Mouse (Mus musculus) left cerebral cortex, postnatal 25 days (tissue): ENCODE results near the gene Dag1. TPM values are rescaled to one million over a fixed set of nuclear protein-coding genes. Genes with fewer than 3 reads are reported as not detected.
"Not testable (repeated sequence)": the region's sequence is repeated elsewhere in the genome, so short reads cannot be mapped to it uniquely, and the experiment has no call there.

Source experiments
- DNase-seq, 2 experiments: peaks; one replicate each; pipeline ENCODE4 v3.0.0; 2022; ENCODE audit warnings: low spot score in 2 of 2, mixed read lengths in 1 of 2
- intact Hi-C: fragments of 180-260 bp; cut with DNase I; formaldehyde crosslinking; loops from one replicate; pipeline ENCODE4 v1.15.1; 2025
- total RNA-seq, 2 experiments: library from RNA; stranded (reverse); gene quantifications; 2 replicates each; pipeline ENCODE4 v1.2.3; 2021

Dag1 gene
- total RNA-seq, 2 experiments from 2014 or later = 94.7 to 97.9 TPM

- intact Hi-C loops = no loop called here
- no peak for DNase-seq
Measured at GRCm38 (mm10) chr9:108196920-108197677, 66.7 kb downstream of the Dag1 start.

DNA sequence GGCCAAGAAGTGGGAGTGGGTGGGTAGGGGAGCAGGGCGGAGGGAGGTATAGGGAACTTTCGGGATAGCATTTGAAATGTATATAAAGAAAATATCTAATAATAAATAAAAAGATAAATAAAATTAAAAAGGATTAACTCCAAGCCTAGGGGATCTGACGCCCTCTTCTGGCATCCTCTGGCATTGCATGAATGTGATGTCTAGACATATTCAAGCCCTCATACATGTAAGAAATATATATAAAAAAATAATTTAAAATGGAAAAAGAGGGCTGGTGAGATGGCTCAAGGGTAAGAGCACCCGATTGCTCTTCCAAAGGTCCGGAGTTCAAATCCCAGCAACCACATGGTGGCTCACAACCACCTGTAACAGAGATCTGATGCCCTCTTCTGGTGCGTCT, 67.5 kb downstream of the Dag1 start:
- intact Hi-C loops, DNase-seq: not testable (repeated sequence)

GRCm38 (mm10) chr9:108189787-108190679, 73.7 kb downstream of the Dag1 start, which contains the start of gene Bsn:
TSS of gene Bsn (minus strand) at chr9:108190384.
- intact Hi-C loops = loop anchor here (2.0 kb wide), 1 partner anchor 53 kb away; no protein-coding TSS in a partner anchor
- DNase-seq = peak; percentile 81 to 82

DNA sequence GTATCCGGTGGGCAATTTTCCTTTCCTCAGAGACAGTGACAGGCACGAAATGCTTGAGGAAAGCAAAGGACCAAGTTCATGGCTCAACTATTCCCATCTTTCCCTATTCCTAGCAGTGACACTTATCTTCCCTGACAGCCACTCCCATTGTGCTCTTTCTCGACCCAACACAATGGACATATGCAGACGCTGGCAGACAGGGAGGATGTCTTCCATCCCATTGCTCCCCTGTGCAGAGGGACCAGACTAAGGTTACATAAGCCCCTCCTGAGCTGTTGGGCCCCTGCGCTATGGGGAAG, 74.3 kb downstream of the Dag1 start:
- intact Hi-C loops = loop anchor here (2.0 kb wide), 1 partner anchor 53 kb away; no protein-coding TSS in a partner anchor
- DNase-seq = no peak

DNA sequence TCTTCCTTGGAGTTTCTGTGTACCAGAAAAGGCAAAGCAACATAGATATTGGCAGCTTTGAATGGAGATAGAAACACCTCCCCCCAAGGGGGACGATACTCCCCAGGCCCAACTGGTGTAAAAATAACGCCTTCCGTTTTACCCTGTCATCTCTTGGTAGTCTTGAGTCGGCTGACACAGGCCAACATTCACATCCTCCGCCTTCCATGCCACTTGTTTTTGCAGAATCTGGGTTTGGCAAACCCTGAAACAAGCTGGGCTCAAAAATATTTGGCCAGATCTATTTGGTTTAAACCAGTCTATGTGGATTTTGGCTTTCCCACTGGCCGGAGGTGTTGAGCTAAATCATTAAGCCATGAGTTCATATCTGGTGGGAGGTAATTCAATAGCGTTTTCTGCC, 74.7 kb downstream of the Dag1 start:
- no peak for DNase-seq
- intact Hi-C loops = loop anchor here (2.0 kb wide), 1 partner anchor 52 kb away; no protein-coding TSS in a partner anchor

- DNase-seq = no peak
- intact Hi-C loops = loop anchor here (2.0 kb wide), 1 partner anchor 52 kb away; no protein-coding TSS in a partner anchor
Measured at GRCm38 (mm10) chr9:108188511-108188910, 75.2 kb downstream of the Dag1 start.

GRCm38 (mm10) chr9:108187616-108188015, 76.1 kb downstream of the Dag1 start:
- peak in 1 of 2 experiments; percentile 79 for DNase-seq
- intact Hi-C loops = loop anchor here (2.0 kb wide), 1 partner anchor 51 kb away; no protein-coding TSS in a partner anchor

DNA sequence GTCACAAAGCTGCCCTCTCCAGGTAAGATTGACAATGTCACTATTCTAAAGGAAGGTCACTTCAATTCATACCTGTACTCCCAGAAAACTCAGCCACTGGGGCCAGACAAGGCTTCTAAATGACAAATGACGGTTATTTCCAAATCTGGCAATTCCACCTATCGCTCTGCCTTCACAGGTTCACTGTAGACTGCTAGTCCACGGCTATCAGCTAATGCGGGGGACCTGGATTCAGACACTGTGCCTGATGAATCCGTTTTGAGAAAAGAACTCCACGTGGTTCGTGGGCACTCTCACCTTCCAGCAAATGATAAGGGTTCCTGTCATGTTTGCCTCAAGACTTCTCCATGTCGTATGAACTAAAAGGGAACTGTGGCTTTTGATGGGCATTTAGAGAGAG, 78.0 kb downstream of the Dag1 start:
- intact Hi-C loops = no loop called here
- DNase-seq = no peak

GRCm38 (mm10) chr9:108183531-108183994, 80.2 kb downstream of the Dag1 start:
- no peak for DNase-seq

GRCm38 (mm10) chr9:108182806-108183506, 80.8 kb downstream of the Dag1 start:
- intact Hi-C loops = no loop called here

More at GRCm38 (mm10) chr9:108183531-108183994, 80.2 kb downstream of the Dag1 start:
- intact Hi-C loops = no loop called here

GRCm38 (mm10) chr9:108178391-108178790, 85.4 kb downstream of the Dag1 start:
- intact Hi-C loops = no loop called here
- DNase-seq = no peak

More at GRCm38 (mm10) chr9:108182806-108183506, 80.8 kb downstream of the Dag1 start:
- DNase-seq = no peak

DNA sequence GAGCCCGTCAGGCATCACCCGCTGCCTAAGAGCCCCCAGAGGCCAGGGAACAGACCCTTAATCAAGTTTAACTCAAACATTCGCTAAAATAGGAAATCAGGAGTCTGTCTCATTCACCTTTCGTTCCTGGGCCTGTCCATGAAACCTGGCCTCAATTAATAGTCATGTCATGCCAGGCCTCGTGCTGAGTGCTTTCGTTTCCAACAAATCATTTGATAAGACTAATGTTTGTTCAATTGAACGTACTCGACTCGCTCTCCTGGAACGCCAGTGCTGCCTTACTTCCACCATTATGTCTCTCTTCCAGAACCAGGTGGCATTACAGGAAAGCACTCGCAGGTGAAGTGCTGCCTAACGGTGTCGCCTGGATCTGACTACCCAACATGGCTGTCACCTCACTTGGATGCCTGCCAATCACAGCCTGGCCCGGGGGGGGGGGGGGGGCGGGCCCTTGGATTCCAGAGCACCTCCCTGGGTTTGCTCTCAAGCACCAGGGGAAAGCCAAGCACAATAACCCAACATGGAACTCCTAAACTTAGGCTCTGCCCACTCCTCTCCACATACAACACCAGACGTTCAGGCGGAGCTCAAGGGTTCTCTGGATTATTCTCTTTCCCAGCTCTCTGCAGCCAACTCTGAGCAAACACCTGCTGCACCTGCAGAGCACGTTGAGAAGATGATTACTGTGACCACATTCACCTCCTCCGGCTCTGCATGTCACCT, 88.5 kb downstream of the Dag1 start:
- no peak for DNase-seq
- intact Hi-C loops = no loop called here

DNA sequence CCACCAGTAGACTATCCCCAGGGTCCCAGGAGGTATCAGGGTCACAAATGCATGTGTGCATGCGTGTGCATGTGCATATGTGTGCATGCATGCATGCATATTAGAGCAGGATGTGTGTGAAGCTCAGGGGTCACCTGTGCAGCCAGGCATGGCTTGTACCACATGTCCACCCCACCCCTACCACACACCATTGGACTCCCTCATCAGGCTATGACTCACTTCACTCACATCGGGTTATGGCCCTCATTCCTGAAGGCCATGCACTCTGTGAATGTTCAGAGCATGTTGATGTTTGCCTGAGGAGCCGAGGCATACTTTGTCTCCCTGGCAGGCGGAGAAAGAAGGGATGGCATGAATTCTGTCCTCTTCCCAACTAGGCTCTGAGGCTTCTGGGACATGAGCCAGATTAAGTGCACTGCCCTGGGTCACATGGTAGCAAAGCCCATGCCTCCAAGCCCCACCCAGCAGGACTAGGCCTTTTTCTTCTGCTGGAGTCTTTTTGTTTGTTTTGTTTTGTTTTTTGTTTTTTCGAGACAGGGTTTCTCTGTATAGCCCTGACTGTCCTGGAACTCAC, 90.9 kb downstream of the Dag1 start:
- no peak for DNase-seq
- intact Hi-C loops = no loop called here

DNA sequence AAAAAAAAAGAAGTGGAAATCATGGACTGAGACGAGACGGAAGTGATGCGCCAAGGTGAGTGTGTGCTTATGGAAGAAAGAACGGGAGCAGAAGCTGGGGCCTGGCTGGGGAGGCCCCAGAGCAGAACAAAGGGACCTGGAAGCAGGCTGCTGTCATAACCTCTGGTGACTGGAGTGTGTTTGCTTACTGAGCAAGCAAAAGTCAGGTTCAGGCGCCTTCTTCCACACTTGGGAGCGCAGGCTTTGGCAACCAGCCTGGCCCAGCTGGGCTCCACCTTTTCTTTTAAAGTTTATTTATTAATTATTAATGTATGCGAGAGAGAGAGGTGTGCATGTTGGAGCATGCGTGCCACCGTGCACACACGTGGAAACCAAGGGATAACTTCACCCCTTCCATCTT, 94.0 kb downstream of the Dag1 start:
- intact Hi-C loops = no loop called here

DNA sequence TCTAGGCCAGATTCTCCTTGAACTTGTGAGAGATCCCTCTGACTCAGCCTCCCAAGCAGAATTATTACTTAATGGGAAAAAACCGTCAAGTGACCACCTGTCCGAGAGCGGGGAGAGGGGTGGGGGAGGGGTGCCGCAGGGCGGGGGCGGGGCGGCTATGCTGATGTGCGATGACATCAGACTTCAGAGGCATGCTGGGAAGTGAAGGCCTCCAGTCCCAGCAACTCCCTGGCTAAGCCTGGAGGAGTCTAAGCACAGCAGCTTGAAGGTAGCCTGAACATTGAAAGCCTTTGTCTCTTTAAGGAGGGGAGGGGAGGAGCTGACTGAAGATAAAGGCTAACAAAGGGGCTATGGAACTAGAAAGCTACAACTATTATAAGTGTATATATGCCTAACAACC, 98.6 kb downstream of the Dag1 start:
- no peak for DNase-seq
- intact Hi-C loops = no loop called here

More for the DNA sequence above, 94.0 kb downstream of the Dag1 start:
- no peak for DNase-seq

DNA sequence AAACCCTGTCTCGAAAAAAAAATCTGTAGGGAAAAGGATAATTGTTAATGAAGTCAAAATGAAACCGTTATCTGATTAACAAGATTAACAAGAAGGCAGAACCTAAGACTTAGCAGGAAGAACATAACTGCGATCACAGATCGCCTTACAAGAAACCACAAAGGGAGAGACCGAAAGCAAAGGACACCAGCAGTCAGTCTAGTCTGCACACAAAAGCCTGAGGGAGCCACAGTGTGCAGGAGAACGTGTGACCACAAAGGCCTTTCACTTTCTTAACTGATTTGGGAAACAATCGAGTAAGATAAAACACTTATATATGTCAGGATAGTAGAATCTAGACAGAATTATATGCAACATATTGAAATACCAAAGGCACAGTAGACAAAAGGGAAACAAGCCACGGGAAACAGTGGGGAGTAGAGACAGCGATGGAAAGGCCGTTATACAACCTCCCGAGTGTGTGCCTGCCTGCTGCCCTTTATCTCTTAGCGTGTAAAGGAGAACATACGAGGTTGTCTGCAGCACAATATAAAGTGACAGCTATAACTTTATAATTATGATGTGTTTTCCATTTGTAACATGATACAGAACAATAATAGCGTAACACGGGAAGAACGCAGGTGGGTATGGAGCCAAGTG, 100.0 kb downstream of the Dag1 start:
- intact Hi-C loops = no loop called here
- no peak for DNase-seq

DNA sequence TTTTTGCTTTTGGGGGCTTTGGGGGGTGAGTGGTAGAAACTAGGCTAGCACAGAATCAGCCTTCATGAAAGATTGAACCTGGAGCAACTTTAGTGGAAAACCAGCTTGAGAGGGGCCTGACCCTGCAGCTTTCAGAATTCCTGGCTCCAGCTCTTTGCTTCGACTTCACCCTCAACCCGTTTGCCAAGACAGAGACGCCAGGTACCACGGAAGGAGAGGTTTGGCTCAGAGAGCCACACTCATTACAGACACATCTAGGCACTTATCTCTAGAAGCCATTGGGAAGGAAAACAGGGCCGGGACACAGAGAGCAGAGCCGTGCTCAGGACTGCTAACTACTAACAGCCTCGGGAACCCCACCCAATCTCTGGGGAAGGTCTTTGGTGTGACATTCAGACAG, 105.9 kb downstream of the Dag1 start:
- DNase-seq = no peak
- intact Hi-C loops = loop anchor here (1.0 kb wide), 1 partner anchor 21 kb away; no protein-coding TSS in a partner anchor

DNA sequence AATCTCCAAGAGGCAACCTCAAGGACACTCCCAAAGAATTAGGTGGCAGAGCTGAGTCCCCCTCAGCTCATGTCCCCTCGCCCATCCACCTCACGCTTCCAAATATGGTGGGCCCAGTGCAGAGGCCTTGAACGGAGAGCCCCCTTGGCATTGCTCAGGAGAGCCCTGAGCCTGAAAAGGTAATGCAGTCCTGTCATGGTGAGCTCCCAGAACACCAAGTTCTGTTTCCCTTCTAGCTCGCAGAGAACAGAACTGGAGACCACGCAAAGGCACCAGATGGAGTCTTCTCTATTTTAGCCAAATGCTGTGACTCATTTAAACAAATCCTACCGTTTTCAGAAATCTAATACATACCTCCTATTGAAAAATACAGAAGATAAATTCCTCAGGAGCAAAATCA, 106.3 kb downstream of the Dag1 start:
- peak in 1 of 2 experiments; percentile 93 for DNase-seq
- intact Hi-C loops = loop anchor here (1.0 kb wide), 1 partner anchor 20 kb away; no protein-coding TSS in a partner anchor
